Mouse (Mus musculus): ENCODE results near the gene Syne2. TPM values are rescaled to one million over a fixed set of nuclear protein-coding genes. Genes with fewer than 3 reads are reported as not detected.

Syne2 gene
- polyA plus RNA-seq, 1 experiment from 2014 or later: 67.6 TPM

- WGBS: 78% methylated on average over 2 of the region's 2 CpGs
- Histone ChIP-seq H3K4me3 (no peak overlapping the region), H3K9me3 (no peaks in the 10 kb centered on the region), H3K36me3 (peaks cover 62% of the 10 kb centered on the region), H3K27me3 (ENCODE audit: insufficient read depth, poor library complexity, severe bottlenecking) (no peaks in the 10 kb centered on the region), H3K27ac (no peak overlapping the region), H3K4me1 (no peaks in the 10 kb centered on the region)
- DNase-seq (ENCODE audit: low spot score): peak; percentile 52
These were observed 69.0 kb downstream of the Syne2 start for GRCm38 (mm10) chr12:75886946-75887345.

- Histone ChIP-seq H3K9me3 (no peaks in the 10 kb centered on the region), H3K36me3 (peaks cover 77% of the 10 kb centered on the region), H3K27ac (no peak overlapping the region), H3K4me3 (no peak overlapping the region), H3K4me1 (no peaks in the 10 kb centered on the region), H3K27me3 (ENCODE audit: insufficient read depth, poor library complexity, severe bottlenecking) (no peaks in the 10 kb centered on the region)
- 92% methylated on average over 12 of the region's 12 CpGs for WGBS
- peak; percentile 63 for DNase-seq (ENCODE audit: low spot score)
These were observed 70.8 kb downstream of the Syne2 start for GRCm38 (mm10) chr12:75888721-75889120.

GRCm38 (mm10) chr12:75891206-75891605, 73.3 kb downstream of the Syne2 start:
- H3K9me3 ChIP-seq: no peaks in the 10 kb centered on the region
- no peaks in the 10 kb centered on the region for H3K4me1 ChIP-seq
- peaks cover 81% of the 10 kb centered on the region for H3K36me3 ChIP-seq
- DNase-seq (ENCODE audit: low spot score): no peak
- H3K4me3 ChIP-seq: no peak overlapping the region
- H3K27me3 ChIP-seq (ENCODE audit: insufficient read depth, poor library complexity, severe bottlenecking): no peaks in the 10 kb centered on the region
- no peak overlapping the region for H3K27ac ChIP-seq
- 89% methylated on average over 5 of the region's 5 CpGs for WGBS

GRCm38 (mm10) chr12:75893392-75893791, 75.5 kb downstream of the Syne2 start:
- Histone ChIP-seq H3K4me1 (no peaks in the 10 kb centered on the region), H3K9me3 (no peaks in the 10 kb centered on the region), H3K36me3 (peaks cover 84% of the 10 kb centered on the region), H3K27ac (no peak overlapping the region), H3K4me3 (no peak overlapping the region), H3K27me3 (ENCODE audit: insufficient read depth, poor library complexity, severe bottlenecking) (no peaks in the 10 kb centered on the region)
- DNase-seq (ENCODE audit: low spot score): no peak
- 71% methylated on average over 5 of the region's 5 CpGs for WGBS

GRCm38 (mm10) chr12:75894316-75894997, 76.5 kb downstream of the Syne2 start:
- Histone ChIP-seq H3K4me3 (no peak overlapping the region), H3K27me3 (ENCODE audit: insufficient read depth, poor library complexity, severe bottlenecking) (no peaks in the 10 kb centered on the region), H3K9me3 (no peaks in the 10 kb centered on the region), H3K4me1 (no peaks in the 10 kb centered on the region), H3K36me3 (peaks cover 86% of the 10 kb centered on the region), H3K27ac (no peak overlapping the region)
- DNase-seq (ENCODE audit: low spot score): no peak
- 80% methylated on average over 9 of the region's 9 CpGs for WGBS

- Histone ChIP-seq H3K4me3 (no peak overlapping the region), H3K27me3 (ENCODE audit: insufficient read depth, poor library complexity, severe bottlenecking) (no peaks in the 10 kb centered on the region), H3K36me3 (peaks cover 86% of the 10 kb centered on the region), H3K9me3 (no peaks in the 10 kb centered on the region), H3K4me1 (no peaks in the 10 kb centered on the region), H3K27ac (no peak overlapping the region)
- 86% methylated on average over 7 of the region's 7 CpGs for WGBS
- no peak for DNase-seq (ENCODE audit: low spot score)
These were observed 77.0 kb downstream of the Syne2 start for GRCm38 (mm10) chr12:75894998-75895331.

- WGBS: 84% methylated on average over 7 of the region's 7 CpGs
- Histone ChIP-seq H3K36me3 (peaks cover 73% of the 10 kb centered on the region), H3K4me3 (no peak overlapping the region)
These were observed 79.9 kb downstream of the Syne2 start for GRCm38 (mm10) chr12:75897793-75898192.

GRCm38 (mm10) chr12:75901721-75902120, 83.8 kb downstream of the Syne2 start:
- no peaks in the 10 kb centered on the region for H3K4me1 ChIP-seq
- H3K4me3 ChIP-seq: no peak overlapping the region
- peaks cover 73% of the 10 kb centered on the region for H3K36me3 ChIP-seq
- no peaks in the 10 kb centered on the region for H3K9me3 ChIP-seq
- DNase-seq (ENCODE audit: low spot score): no peak
- H3K27ac ChIP-seq: no peak overlapping the region
- no peaks in the 10 kb centered on the region for H3K27me3 ChIP-seq (ENCODE audit: insufficient read depth, poor library complexity, severe bottlenecking)
- WGBS: 97% methylated on average over 9 of the region's 9 CpGs

More at GRCm38 (mm10) chr12:75897793-75898192, 79.9 kb downstream of the Syne2 start:
- H3K9me3 ChIP-seq: no peaks in the 10 kb centered on the region
- no peaks in the 10 kb centered on the region for H3K4me1 ChIP-seq
- no peaks in the 10 kb centered on the region for H3K27me3 ChIP-seq (ENCODE audit: insufficient read depth, poor library complexity, severe bottlenecking)
- no peak overlapping the region for H3K27ac ChIP-seq
- no peak for DNase-seq (ENCODE audit: low spot score)

GRCm38 (mm10) chr12:75904068-75904467, 86.1 kb downstream of the Syne2 start:
- Histone ChIP-seq H3K9me3 (no peaks in the 10 kb centered on the region), H3K27me3 (ENCODE audit: insufficient read depth, poor library complexity, severe bottlenecking) (no peaks in the 10 kb centered on the region), H3K27ac (no peak overlapping the region), H3K4me3 (no peak overlapping the region), H3K36me3 (peaks cover 71% of the 10 kb centered on the region), H3K4me1 (no peaks in the 10 kb centered on the region)
- 87% methylated on average over 11 of the region's 11 CpGs for WGBS
- no peak for DNase-seq (ENCODE audit: low spot score)

- Histone ChIP-seq H3K27me3 (ENCODE audit: insufficient read depth, poor library complexity, severe bottlenecking) (no peaks in the 10 kb centered on the region), H3K4me3 (no peak overlapping the region), H3K36me3 (peaks cover 77% of the 10 kb centered on the region), H3K4me1 (no peaks in the 10 kb centered on the region), H3K9me3 (no peaks in the 10 kb centered on the region), H3K27ac (no peak overlapping the region)
- no peak for DNase-seq (ENCODE audit: low spot score)
- WGBS: 87% methylated on average over 7 of the region's 7 CpGs
These were observed 87.4 kb downstream of the Syne2 start for GRCm38 (mm10) chr12:75905304-75905703.

- no peak overlapping the region for H3K4me3 ChIP-seq
- H3K27ac ChIP-seq: no peak overlapping the region
- 83% methylated on average over 3 of the region's 3 CpGs for WGBS
- DNase-seq (ENCODE audit: low spot score): no peak
- H3K4me1 ChIP-seq: no peaks in the 10 kb centered on the region
- peaks cover 92% of the 10 kb centered on the region for H3K36me3 ChIP-seq
- H3K9me3 ChIP-seq: no peaks in the 10 kb centered on the region
- no peaks in the 10 kb centered on the region for H3K27me3 ChIP-seq (ENCODE audit: insufficient read depth, poor library complexity, severe bottlenecking)
These were observed 90.5 kb downstream of the Syne2 start for GRCm38 (mm10) chr12:75908466-75908865.

GRCm38 (mm10) chr12:75915694-75916093, 97.8 kb downstream of the Syne2 start:
- Histone ChIP-seq H3K4me1 (no peaks in the 10 kb centered on the region), H3K36me3 (peaks cover 74% of the 10 kb centered on the region), H3K9me3 (no peaks in the 10 kb centered on the region), H3K4me3 (no peak overlapping the region), H3K27ac (no peak overlapping the region), H3K27me3 (ENCODE audit: insufficient read depth, poor library complexity, severe bottlenecking) (no peaks in the 10 kb centered on the region)
- 86% methylated on average over 5 of the region's 5 CpGs for WGBS
- DNase-seq (ENCODE audit: low spot score): no peak

GRCm38 (mm10) chr12:75918415-75918814, 100.5 kb downstream of the Syne2 start:
- H3K4me3 ChIP-seq: no peak overlapping the region
- no peaks in the 10 kb centered on the region for H3K27me3 ChIP-seq (ENCODE audit: insufficient read depth, poor library complexity, severe bottlenecking)
- WGBS: 87% methylated on average over 2 of the region's 2 CpGs
- peaks cover 5% of the 10 kb centered on the region; the same call in 1 of the 2 replicates for H3K4me1 ChIP-seq
- no peak overlapping the region for H3K27ac ChIP-seq
- H3K36me3 ChIP-seq: peaks cover 67% of the 10 kb centered on the region
- H3K9me3 ChIP-seq: no peaks in the 10 kb centered on the region
- DNase-seq (ENCODE audit: low spot score): no peak

- no peak for DNase-seq (ENCODE audit: low spot score)
- Histone ChIP-seq H3K36me3 (peaks cover 65% of the 10 kb centered on the region), H3K27me3 (ENCODE audit: insufficient read depth, poor library complexity, severe bottlenecking) (no peaks in the 10 kb centered on the region), H3K27ac (no peak overlapping the region), H3K4me1 (peaks cover 5% of the 10 kb centered on the region; the same call in 1 of the 2 replicates), H3K4me3 (no peak overlapping the region), H3K9me3 (no peaks in the 10 kb centered on the region)
- WGBS: 47% methylated on average over 6 of the region's 6 CpGs
These were observed 101.0 kb downstream of the Syne2 start for GRCm38 (mm10) chr12:75918914-75919313.
